Mouse (Mus musculus) ZHBTc4 (cell line): ENCODE results near the gene Camk1d.

Experiments
- DNase-seq: peaks from one replicate; pipeline ENCODE4 v3.0.0-alpha.2; 2011; ENCODE audit warnings: low read depth, low spot score

Gene Camk1d

DNA sequence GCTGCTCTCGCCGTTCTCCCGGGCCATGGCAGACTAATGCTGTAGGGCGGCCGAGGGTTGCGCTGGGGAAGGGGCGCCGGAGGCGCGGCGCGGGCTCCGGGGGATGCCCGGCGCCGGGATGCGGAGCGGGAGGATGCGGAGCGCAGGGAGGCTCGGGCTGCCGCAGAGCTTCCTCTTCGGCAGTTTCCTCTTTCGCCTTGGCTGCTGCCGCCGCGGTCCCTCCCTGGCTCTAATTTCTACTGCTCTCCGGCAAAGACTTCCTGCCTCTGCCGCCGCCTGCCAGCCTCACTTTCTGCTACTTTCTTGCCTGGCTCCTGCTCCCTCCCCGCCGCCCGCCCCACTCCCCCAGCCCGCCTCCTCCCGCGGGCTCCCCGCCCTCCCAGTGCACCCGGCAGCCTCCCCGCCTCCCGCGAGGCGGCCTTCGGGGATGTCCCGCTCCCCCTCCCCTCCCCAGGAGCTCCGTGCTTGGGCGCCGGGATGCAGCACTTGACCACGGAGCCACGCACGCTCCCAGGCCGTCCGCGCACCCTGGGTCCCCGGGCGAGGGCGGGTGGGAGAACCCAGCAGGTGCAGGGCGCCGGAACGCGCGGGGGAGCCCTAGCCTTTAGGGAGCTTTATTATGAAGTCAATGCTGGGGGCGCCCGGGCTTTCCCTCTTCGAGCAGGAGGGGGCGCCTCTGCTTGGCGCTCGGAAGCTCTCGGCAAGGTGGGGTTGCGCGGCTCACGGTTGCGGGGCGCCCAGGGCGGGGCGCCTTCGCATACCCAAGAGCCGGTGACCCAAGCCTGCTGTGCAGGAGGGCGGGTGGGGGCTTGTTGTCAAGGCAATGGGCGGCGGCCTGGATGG is at the start of gene Camk1d:
Gene Camk1d (minus strand): TSS at position 305 of the 843 bp plus-strand sequence.
- peak; percentile 96 for DNase-seq

DNA sequence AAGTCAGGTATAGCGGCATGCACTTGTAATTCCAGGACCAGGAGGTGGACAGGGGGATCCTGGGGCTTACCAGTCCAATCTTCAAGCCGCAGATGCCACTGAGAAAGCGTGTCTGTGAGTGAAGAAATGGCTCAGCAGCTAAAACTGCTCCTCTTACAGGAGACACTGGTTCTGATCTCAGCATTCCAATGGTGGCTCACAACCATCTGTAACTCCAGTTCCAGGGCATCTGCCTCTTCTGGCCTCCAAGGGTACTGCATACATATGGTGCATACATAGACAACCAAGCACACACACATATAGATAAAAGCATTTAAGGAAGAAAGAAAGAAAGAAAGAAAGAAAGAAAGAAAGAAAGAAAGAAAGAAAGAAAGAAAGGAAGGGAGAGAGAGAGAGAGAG is 47.7 kb upstream of the Camk1d start:
- DNase-seq, result peak; percentile 79

GRCm38 (mm10) chr2:5760479-5761008 is 46.2 kb upstream of the Camk1d start:
- peak; percentile 81 for DNase-seq

DNA sequence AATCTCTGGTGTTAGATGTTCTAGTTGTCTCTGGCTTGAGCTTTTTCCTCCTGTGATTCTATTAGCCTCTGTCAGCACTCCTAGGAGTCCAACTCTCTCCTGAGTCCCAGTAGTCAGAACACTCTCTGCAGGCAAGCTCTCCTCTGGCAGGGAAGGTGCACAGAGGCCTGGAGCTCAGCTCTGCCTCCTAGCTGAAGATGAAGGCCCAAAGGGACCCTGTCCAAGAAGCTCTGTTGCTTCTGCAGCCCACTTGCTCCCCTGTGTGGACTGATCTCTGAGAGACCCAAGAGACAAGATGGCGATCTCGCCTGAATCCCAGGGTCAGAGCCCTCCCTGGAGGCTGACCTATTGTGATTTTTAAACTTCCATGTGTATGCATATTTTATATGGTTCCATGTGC is 44.3 kb upstream of the Camk1d start:
- no peak for DNase-seq

DNA sequence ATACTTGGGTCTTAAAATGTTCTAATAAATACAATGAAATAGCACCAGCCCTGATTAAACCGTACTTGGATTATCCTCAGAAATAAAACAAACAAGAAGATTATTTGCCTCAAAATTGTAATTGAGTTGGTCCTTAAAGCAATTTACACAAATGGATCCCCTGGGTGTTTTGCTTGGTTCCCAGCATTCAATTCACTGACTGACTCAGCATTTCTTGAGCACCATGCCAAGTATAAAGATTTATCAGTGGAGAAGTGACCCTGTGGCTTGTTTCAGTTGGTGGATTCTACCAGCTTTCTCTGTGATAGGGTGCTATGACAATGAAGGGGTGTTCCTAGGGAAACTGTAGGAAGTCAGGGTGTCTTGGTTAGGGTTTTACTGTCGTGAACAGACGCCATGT is 36.6 kb upstream of the Camk1d start:
- no peak for DNase-seq

DNA sequence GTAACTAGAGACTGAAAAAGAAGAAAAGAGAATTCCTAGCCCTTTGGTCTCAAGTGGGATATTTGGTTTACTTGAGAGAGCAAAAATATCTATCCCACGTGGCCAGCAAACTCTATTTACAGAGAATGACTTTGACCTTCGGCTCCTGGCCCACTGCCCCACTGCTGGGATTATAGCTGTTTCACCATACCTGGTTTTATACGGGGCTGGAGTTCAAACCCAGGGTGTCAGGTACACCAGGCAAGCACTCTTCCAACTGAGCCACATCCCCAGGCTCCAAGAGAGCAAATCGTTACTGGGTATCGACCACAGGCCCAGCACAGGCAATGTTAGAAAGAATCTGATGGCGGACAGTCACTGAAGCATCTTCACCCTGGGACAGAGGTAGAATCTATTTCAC is 34.9 kb upstream of the Camk1d start:
- no peak for DNase-seq

GRCm38 (mm10) chr2:5747545-5748043 is 33.3 kb upstream of the Camk1d start:
- peak; percentile 37 for DNase-seq

GRCm38 (mm10) chr2:5746529-5746928 is 32.2 kb upstream of the Camk1d start:
- no peak for DNase-seq

- DNase-seq, result no peak
Measured at GRCm38 (mm10) chr2:5743886-5744285, 29.6 kb upstream of the Camk1d start.

DNA sequence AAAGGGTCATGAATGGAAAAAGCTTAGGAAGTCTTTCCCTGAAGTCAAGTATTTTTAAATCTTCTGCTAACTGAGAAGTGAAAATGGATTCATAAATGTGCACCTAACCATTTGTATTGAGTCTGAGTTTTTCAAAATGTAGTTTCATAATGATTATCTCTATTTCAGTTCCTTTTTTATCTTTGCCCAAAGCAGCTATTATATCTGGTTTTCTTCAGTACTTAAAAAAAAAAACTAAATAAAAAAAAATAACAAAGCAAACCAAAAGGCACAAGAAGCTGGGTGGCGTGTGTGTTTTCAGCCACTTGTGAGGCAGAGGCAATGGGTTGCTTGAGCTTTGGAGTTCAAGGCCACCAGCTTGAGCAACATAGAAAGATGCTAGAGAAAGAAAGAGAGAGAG is 26.6 kb upstream of the Camk1d start:
- DNase-seq, result no peak

- DNase-seq, result peak; percentile 41
Measured at GRCm38 (mm10) chr2:5735881-5736280, 21.6 kb upstream of the Camk1d start.

DNA sequence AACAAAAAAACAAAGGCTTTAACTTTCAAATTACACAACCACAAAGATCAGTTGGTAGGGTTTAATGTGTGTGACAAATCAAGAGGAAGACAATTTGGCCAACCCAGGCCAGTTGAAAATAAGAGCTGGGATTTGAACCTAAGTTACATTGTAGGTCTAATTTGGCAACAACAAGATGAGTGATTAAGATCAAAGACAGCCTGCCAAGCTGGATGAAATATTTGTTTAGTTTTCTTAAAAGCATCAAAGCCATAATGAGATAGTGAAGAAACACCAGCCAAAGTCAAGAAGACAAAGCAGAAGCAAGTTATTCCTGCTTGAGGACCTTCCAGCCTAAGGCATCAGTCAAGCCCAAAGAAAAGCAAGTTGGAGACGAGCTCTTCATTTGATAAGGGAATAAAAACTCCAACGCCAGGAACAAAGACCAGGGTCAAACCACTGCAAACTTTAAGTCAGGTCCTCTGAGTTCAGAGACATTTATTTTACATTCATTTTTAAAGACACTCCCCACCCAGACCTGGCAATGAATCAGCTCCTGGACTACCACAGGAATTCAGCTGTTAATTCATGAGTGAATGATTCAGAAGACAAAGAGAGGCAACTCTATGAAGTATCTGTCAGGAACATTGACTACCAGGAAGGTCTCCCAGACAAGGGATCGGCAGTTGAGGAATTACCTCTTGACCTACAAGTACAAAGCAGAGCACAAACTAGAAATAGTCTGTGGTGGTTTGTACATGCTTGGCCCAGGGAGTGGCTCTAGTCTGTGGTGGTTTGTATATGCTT is 19.2 kb upstream of the Camk1d start:
- no peak for DNase-seq

GRCm38 (mm10) chr2:5732047-5732446 is 17.7 kb upstream of the Camk1d start:
- no peak for DNase-seq

GRCm38 (mm10) chr2:5730364-5730792 is 16.1 kb upstream of the Camk1d start:
- no peak for DNase-seq

DNA sequence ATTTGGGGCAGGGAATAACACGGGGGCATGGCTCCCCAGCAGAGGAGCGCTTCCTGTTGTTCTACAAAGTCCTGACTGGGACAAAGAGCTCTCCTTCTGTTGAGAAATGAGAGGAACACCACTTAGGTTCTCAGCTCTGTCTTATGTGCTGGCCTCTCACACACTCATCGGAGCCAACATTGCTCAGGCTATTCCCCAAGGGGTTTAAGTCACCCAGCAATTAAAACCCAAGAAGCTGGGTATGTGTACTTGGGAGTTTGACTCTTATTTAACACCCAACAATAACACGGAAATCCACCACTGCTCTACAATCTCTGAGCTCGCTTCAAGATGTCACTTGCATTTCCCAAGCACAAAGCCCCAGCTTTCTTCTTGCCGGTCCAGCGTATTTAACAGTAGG is 15.6 kb upstream of the Camk1d start:
- no peak for DNase-seq

- DNase-seq, result peak; percentile 74
Measured at GRCm38 (mm10) chr2:5725028-5725701, 10.8 kb upstream of the Camk1d start.

GRCm38 (mm10) chr2:5717675-5718074 is 3.4 kb upstream of the Camk1d start:
- DNase-seq, result no peak

DNA sequence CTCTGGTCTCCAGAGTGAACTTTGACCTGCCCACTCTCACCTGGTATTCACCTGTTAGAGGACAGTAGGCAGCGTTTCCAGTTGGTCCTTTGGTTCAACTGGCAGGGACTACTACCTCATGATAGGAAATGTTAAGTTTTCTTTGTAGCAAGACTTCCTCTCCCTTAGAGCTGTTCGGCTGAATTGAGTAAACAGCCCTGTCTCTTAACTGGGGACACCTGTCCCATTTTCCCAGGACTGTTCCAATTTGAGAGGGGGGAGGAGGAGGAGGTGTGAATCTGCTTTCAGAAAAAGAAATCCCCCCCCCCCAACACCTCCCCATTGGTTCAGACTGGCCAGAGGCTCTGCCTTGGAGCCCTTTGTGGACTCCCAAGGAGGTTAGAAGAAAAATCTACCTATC is 1.2 kb upstream of the Camk1d start:
- DNase-seq, result peak; percentile 56

DNA sequence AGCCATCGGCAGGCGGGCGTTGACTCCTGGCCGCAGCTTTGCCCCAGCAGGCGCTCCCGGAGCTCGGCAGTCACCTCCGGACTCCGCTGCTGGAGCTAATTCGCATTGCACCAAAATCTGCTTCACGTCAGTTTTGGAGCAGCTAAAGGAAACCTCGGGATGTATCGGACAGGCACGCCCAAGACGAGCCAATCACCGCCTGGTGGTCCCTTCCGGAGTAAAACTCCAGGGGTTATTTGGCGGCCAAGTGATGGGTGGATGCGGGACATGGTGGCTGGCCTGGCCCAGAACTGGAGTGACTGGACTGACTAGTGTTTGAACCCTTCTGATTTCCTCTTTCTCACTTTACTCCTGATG is 717 bp upstream of the Camk1d start:
- no peak for DNase-seq

GRCm38 (mm10) chr2:5713325-5714210 is 747 bp downstream of the Camk1d start:
- DNase-seq, result no peak

DNA sequence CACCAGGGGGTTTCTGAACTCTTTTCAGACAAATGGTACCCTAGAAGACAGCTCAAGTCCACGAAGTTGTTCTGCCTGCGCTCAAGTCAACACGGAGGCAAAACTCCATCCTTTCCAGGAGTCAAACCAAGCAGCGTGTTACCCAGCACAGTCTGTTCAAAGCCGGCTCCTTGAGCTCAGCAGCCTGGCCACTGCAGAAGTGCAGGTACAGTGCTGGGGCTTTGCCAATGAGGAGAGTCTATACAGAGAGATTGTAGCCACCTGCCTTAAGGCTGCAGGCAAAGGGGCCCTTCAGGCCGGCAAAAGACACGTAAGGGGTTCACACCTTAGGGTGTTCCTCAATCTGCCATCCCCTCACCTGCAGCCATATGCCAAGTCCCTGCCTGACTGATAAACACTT is 2.1 kb downstream of the Camk1d start:
- no peak for DNase-seq
